Mouse (Mus musculus) C2C12 (cell line): Measurements from ENCODE around the gene Spp2. TPM values are rescaled to one million over a fixed set of nuclear protein-coding genes. Genes with fewer than 3 reads are reported as not detected.

Experiments
- H3K27me3 ChIP-seq: one replicate; pipeline ENCODE4 v1.6.1; 2011; ENCODE audit not compliant: control insufficient read depth, insufficient read depth, insufficient read length
- H3K36me3 ChIP-seq: one replicate; pipeline ENCODE4 v1.6.1; 2011; ENCODE audit not compliant: control insufficient read depth, insufficient read depth
- H3K4me3 ChIP-seq: one replicate; pipeline ENCODE4 v1.5.1; 2011; ENCODE audit warnings: mild to moderate bottlenecking, control low read depth; ENCODE audit not compliant: poor library complexity, insufficient read depth, severe bottlenecking
- H3K79me2 ChIP-seq: one replicate; pipeline ENCODE4 v1.6.1; 2011; ENCODE audit not compliant: control insufficient read depth, insufficient read depth
- H3K79me3 ChIP-seq: one replicate; pipeline ENCODE4 v1.6.1; 2011; ENCODE audit warnings: low read depth, control low read depth
- H3ac ChIP-seq: one replicate; pipeline ENCODE3; 2011; ENCODE audit warnings: low read depth; ENCODE audit not compliant: control insufficient read depth, insufficient read length
- CEBPB ChIP-seq: IDR thresholded peaks from one replicate; pipeline ENCODE4 v1.6.1; 2011; ENCODE audit warnings: low read depth, mild to moderate bottlenecking, control low read depth, moderate library complexity
- CTCF ChIP-seq: IDR thresholded peaks from one replicate; pipeline ENCODE4 v1.5.1; 2011; ENCODE audit not compliant: control insufficient read depth, insufficient read depth, insufficient read length
- FOSL1 ChIP-seq: IDR thresholded peaks from one replicate; pipeline ENCODE4 v1.8.0; 2011; ENCODE audit warnings: mild to moderate bottlenecking, low read length; ENCODE audit not compliant: poor library complexity, insufficient read depth, severe bottlenecking
- MAX ChIP-seq: IDR thresholded peaks from one replicate; pipeline ENCODE4 v1.6.1; 2011; ENCODE audit warnings: mild to moderate bottlenecking, control low read depth
- MYOD1 ChIP-seq: IDR thresholded peaks from one replicate; pipeline ENCODE4 v1.6.1; 2011; ENCODE audit warnings: low read depth; ENCODE audit not compliant: control insufficient read depth, insufficient read length
- MYOG ChIP-seq: IDR thresholded peaks from one replicate; pipeline ENCODE4 v1.6.1; 2011; ENCODE audit not compliant: control insufficient read depth, insufficient read length; ENCODE audit errors: extremely low read depth
- USF1 ChIP-seq: IDR thresholded peaks from one replicate; pipeline ENCODE4 v1.6.1; 2011; ENCODE audit warnings: low read depth, mild to moderate bottlenecking, control low read depth, moderate library complexity
- polyA plus RNA-seq: library from polyadenylated mRNA; unstranded; fragments of >200 nt; fragmentation: generic; extraction: Trizol; gene quantifications from one replicate; pipeline ENCODE4 v1.2.1, GENCODE M21; 2012; ENCODE audit warnings: missing spikeins

The Spp2 gene
- polyA plus RNA-seq, 1 experiment: not detected

GRCm38 (mm10) chr1:88378446-88378845 is 28.3 kb upstream of the Spp2 start:
- H3K4me3 ChIP-seq: no peak overlapping the region
- H3K79me3 ChIP-seq: no peaks in the 10 kb centered on the region
- no peaks in the 10 kb centered on the region for H3K79me2 ChIP-seq
- no peak for TF ChIP-seq MAX
- TF ChIP-seq USF1: no peak
- TF ChIP-seq MYOG: no peak
- no peak for TF ChIP-seq MYOD1
- TF ChIP-seq CTCF: no peak
- no peak for TF ChIP-seq CEBPB
- TF ChIP-seq FOSL1: no peak
- no peak overlapping the region for H3ac ChIP-seq
- no peaks in the 10 kb centered on the region for H3K27me3 ChIP-seq
- no peaks in the 10 kb centered on the region for H3K36me3 ChIP-seq

- H3K79me2 ChIP-seq: no peaks in the 10 kb centered on the region
- H3K79me3 ChIP-seq: no peaks in the 10 kb centered on the region
- no peaks in the 10 kb centered on the region for H3K36me3 ChIP-seq
- no peak overlapping the region for H3K4me3 ChIP-seq
- no peak overlapping the region for H3ac ChIP-seq
- H3K27me3 ChIP-seq: no peaks in the 10 kb centered on the region
- TF ChIP-seq USF1: no peak
- TF ChIP-seq FOSL1: no peak
- TF ChIP-seq CEBPB: no peak
- no peak for TF ChIP-seq MYOD1
- TF ChIP-seq MYOG: no peak
- no peak for TF ChIP-seq MAX
- no peak for TF ChIP-seq CTCF
These were observed 15.1 kb upstream of the Spp2 start for GRCm38 (mm10) chr1:88391632-88392031.

- H3K79me2 ChIP-seq: no peaks in the 10 kb centered on the region
- H3K79me3 ChIP-seq: no peaks in the 10 kb centered on the region
- H3K4me3 ChIP-seq: no peak overlapping the region
- H3ac ChIP-seq: no peak overlapping the region
- H3K27me3 ChIP-seq: no peaks in the 10 kb centered on the region
- no peaks in the 10 kb centered on the region for H3K36me3 ChIP-seq
- TF ChIP-seq CEBPB (no peak), MAX (no peak), FOSL1 (no peak), USF1 (no peak), MYOD1 (no peak), MYOG (no peak), CTCF (no peak)
These were observed 13.4 kb upstream of the Spp2 start for GRCm38 (mm10) chr1:88393321-88393720.

GRCm38 (mm10) chr1:88403378-88403777 is 3.4 kb upstream of the Spp2 start:
- no peak for TF ChIP-seq MAX
- no peak for TF ChIP-seq MYOG
- TF ChIP-seq USF1: no peak
- TF ChIP-seq CEBPB: no peak
- no peak for TF ChIP-seq FOSL1
- H3K27me3 ChIP-seq: no peaks in the 10 kb centered on the region

GRCm38 (mm10) chr1:88406078-88406806 is 519 bp upstream of the Spp2 start:
- no peak for TF ChIP-seq FOSL1
- TF ChIP-seq CEBPB: no peak
- Histone ChIP-seq H3K4me3 (no peak overlapping the region), H3K27me3 (no peaks in the 10 kb centered on the region), H3K79me2 (no peaks in the 10 kb centered on the region), H3ac (no peak overlapping the region), H3K36me3 (no peaks in the 10 kb centered on the region), H3K79me3 (no peaks in the 10 kb centered on the region)

More at GRCm38 (mm10) chr1:88403378-88403777, 3.4 kb upstream of the Spp2 start:
- H3ac ChIP-seq: no peak overlapping the region
- no peaks in the 10 kb centered on the region for H3K79me3 ChIP-seq
- no peaks in the 10 kb centered on the region for H3K79me2 ChIP-seq
- H3K36me3 ChIP-seq: no peaks in the 10 kb centered on the region
- no peak overlapping the region for H3K4me3 ChIP-seq

- H3K79me2 ChIP-seq: no peaks in the 10 kb centered on the region
- no peak overlapping the region for H3K4me3 ChIP-seq
- no peak overlapping the region for H3ac ChIP-seq
- H3K79me3 ChIP-seq: no peaks in the 10 kb centered on the region
- no peaks in the 10 kb centered on the region for H3K27me3 ChIP-seq
- H3K36me3 ChIP-seq: no peaks in the 10 kb centered on the region
- TF ChIP-seq CTCF (no peak), FOSL1 (no peak), USF1 (no peak), MAX (no peak), MYOG (no peak), MYOD1 (no peak), CEBPB (no peak)
These were observed 1.6 kb downstream of the Spp2 start for GRCm38 (mm10) chr1:88408340-88408739.
